In genomic region chr7:123017627-123018026, GRCm38 (mm10) we compare ENCODE assay signal across 8 mouse cellular contexts. TPM values are rescaled to one million over a fixed set of nuclear protein-coding genes. Genes with fewer than 3 reads are reported as not detected.
DNase-seq lines count a peak whose midpoint lies in the region; ATAC-seq and TF ChIP-seq lines count a peak whose summit lies in the region.
"Had no signal": no experiment of that assay in that cellular context is flagged by ENCODE, and none has a peak within 500 bp of the region (broad histone marks: within the 10 kb centered on the region; RNA-seq: fewer than 3 reads in every experiment).

No protein-coding gene starts in this region.

- no peak overlapping the region for H3K27ac ChIP-seq in intestine, postnatal 0 days (ENCODE audit: low read depth, low read length)
- H3K27ac ChIP-seq in intestine, embryonic 15.5 days, result no peak overlapping the region
- no peak overlapping the region for H3K27ac ChIP-seq in ES-E14 (ENCODE audit: insufficient read depth, low read depth, low read length, poor library complexity, severe bottlenecking)
- H3K27ac ChIP-seq in embryonic facial prominence, embryonic 10.5 days (replicated peaks), result no peak overlapping the region
- no peak overlapping the region for H3K27ac ChIP-seq in small intestine, adult 2 months (ENCODE audit: insufficient read depth, low read depth, low read length)
- H3K27ac ChIP-seq: stomach, embryonic 15.5 days had no signal

- no peaks in the 10 kb centered on the region for H3K27me3 ChIP-seq in intestine, postnatal 0 days (replicated peaks; ENCODE audit: control insufficient read depth, insufficient read depth, low read length)
- no peaks in the 10 kb centered on the region for H3K27me3 ChIP-seq in intestine, embryonic 15.5 days (replicated peaks)
- no peaks in the 10 kb centered on the region for H3K27me3 ChIP-seq in embryonic facial prominence, embryonic 10.5 days (replicated peaks; ENCODE audit: low read depth, poor library complexity, severe bottlenecking)
- H3K27me3 ChIP-seq in small intestine, adult 2 months (ENCODE audit: control insufficient read depth, insufficient read depth, low read length), result no peaks in the 10 kb centered on the region
- H3K27me3 ChIP-seq: stomach, embryonic 15.5 days had no signal

- no peak for ATAC-seq in intestine, postnatal 0 days
- ATAC-seq in intestine, embryonic 15.5 days, result no peak

- no peak overlapping the region for H3K4me2 ChIP-seq in intestine, postnatal 0 days (replicated peaks; ENCODE audit: low read depth)
- H3K4me2 ChIP-seq in intestine, embryonic 15.5 days (replicated peaks), result no peak overlapping the region
- H3K4me2 ChIP-seq: stomach, embryonic 15.5 days had no signal

- no peaks in the 10 kb centered on the region for H3K36me3 ChIP-seq in intestine, postnatal 0 days (ENCODE audit: control insufficient read depth, insufficient read depth)
- no peaks in the 10 kb centered on the region for H3K36me3 ChIP-seq in intestine, embryonic 15.5 days
- no peaks in the 10 kb centered on the region for H3K36me3 ChIP-seq in ES-E14 (ENCODE audit: control insufficient read depth, insufficient read depth, low read length, poor library complexity, severe bottlenecking)
- H3K36me3 ChIP-seq in embryonic facial prominence, embryonic 10.5 days (replicated peaks), result no peaks in the 10 kb centered on the region
- H3K36me3 ChIP-seq in small intestine, adult 2 months (ENCODE audit: control insufficient read depth, insufficient read depth, low read length), result no peaks in the 10 kb centered on the region
- H3K36me3 ChIP-seq: stomach, embryonic 15.5 days had no signal

- no peak overlapping the region for H3K4me3 ChIP-seq in intestine, postnatal 0 days (ENCODE audit: low read depth, low read length)
- H3K4me3 ChIP-seq in intestine, embryonic 15.5 days (replicated peaks), result no peak overlapping the region
- H3K4me3 ChIP-seq in ES-E14 (ENCODE audit: insufficient read depth in 1 of 2, low read depth in 1 of 2, low read length in 2 of 2, poor library complexity in 1 of 2, severe bottlenecking in 1 of 2), result no peak overlapping the region
- no peak overlapping the region for H3K4me3 ChIP-seq in embryonic facial prominence, embryonic 10.5 days
- H3K4me3 ChIP-seq in small intestine, adult 2 months (ENCODE audit: low read depth, low read length), result no peak overlapping the region
- H3K4me3 ChIP-seq: stomach, embryonic 15.5 days had no signal

- no peaks in the 10 kb centered on the region for H3K9me3 ChIP-seq in intestine, postnatal 0 days (ENCODE audit: control insufficient read depth)
- no peaks in the 10 kb centered on the region for H3K9me3 ChIP-seq in intestine, embryonic 15.5 days
- H3K9me3 ChIP-seq in ES-E14 (ENCODE audit: control insufficient read depth, insufficient read depth, low read depth, low read length), result no peaks in the 10 kb centered on the region
- peaks cover 5% of the 10 kb centered on the region; the same call in 1 of the 2 replicates for H3K9me3 ChIP-seq in embryonic facial prominence, embryonic 10.5 days
- H3K9me3 ChIP-seq: stomach, embryonic 15.5 days had no signal

- no peak for TF ChIP-seq POLR2A in small intestine, adult 2 months (IDR thresholded peaks at IDR 0.05; ENCODE audit: low read depth, low read length)

- 29% methylated on average over 3 of the region's 3 CpGs for WGBS in intestine, postnatal 0 days
- 32% methylated on average over 3 of the region's 3 CpGs for WGBS in intestine, embryonic 15.5 days
- WGBS in embryonic facial prominence, embryonic 10.5 days, result 31% methylated on average over 3 of the region's 3 CpGs
- 29% methylated on average over 3 of the region's 3 CpGs for WGBS in small intestine, adult 2 months

- intact Hi-C loops in left cerebral cortex, postnatal 25 days (cut with DNase I), result loop anchor here (5.0 kb wide), 2 partner anchors 180 to 450 kb away; no protein-coding TSS in a partner anchor

- no peaks in the 10 kb centered on the region for H3K4me1 ChIP-seq in intestine, postnatal 0 days (replicated peaks; ENCODE audit: control insufficient read depth, insufficient read depth, low read length)
- H3K4me1 ChIP-seq in intestine, embryonic 15.5 days (replicated peaks), result no peaks in the 10 kb centered on the region
- no peaks in the 10 kb centered on the region for H3K4me1 ChIP-seq in ES-E14 (ENCODE audit: control insufficient read depth in 2 of 2, insufficient read depth in 2 of 2, low read length in 2 of 2, poor library complexity in 1 of 2)
- no peaks in the 10 kb centered on the region for H3K4me1 ChIP-seq in embryonic facial prominence, embryonic 10.5 days
- H3K4me1 ChIP-seq in small intestine, adult 2 months (ENCODE audit: control insufficient read depth, insufficient read depth, insufficient read length, low read length), result no peaks in the 10 kb centered on the region
- H3K4me1 ChIP-seq: stomach, embryonic 15.5 days had no signal

- in situ Hi-C loops in ES-E14 (cut with MboI; ENCODE audit: low sequenced_read_pairs in 2 of 2, unreplicated experiment in 2 of 2), result no loop called here

- TF ChIP-seq CTCF in intestine, postnatal 0 days (IDR thresholded peaks at IDR 0.05; ENCODE audit: low read depth), result peak; percentile 79
- peak; percentile 63; the same call in 1 of the 2 replicates for TF ChIP-seq CTCF in small intestine, adult 2 months (IDR thresholded peaks at IDR 0.05; ENCODE audit: extremely low read depth, insufficient read length, insufficient replicate concordance, low read depth, low read length)

- peak; percentile 67 to 70 for DNase-seq in B cell, adult 2 months
- DNase-seq in ES-E14 (ENCODE audit: low read depth, low spot score), result no peak
- peak; percentile 62 for DNase-seq in embryonic facial prominence, embryonic 10.5 days (ENCODE audit: low spot score)
- DNase-seq in left cerebral cortex, postnatal 25 days (ENCODE audit: low spot score in 2 of 2), result no peak

- H3K9ac ChIP-seq in intestine, postnatal 0 days (ENCODE audit: low read depth, low read length), result no peak overlapping the region
- H3K9ac ChIP-seq in intestine, embryonic 15.5 days, result no peak overlapping the region
- no peak overlapping the region for H3K9ac ChIP-seq in ES-E14 (ENCODE audit: insufficient read depth, low read depth, low read length, poor library complexity, severe bottlenecking)
- H3K9ac ChIP-seq: stomach, embryonic 15.5 days had no signal

TF ChIP-seq in ES-E14, 5 proteins besides CTCF, POLR2A, EP300 and RAD21:
- TF ChIP-seq ZC3H11A (IDR thresholded peaks at IDR 0.05; ENCODE audit: borderline replicate concordance, low read depth, low read length) (peak; percentile 54; the same call in 1 of the 2 replicates), CHD2 (IDR thresholded peaks at IDR 0.05; ENCODE audit: low read depth, low read length) (no peak), ZNF384 (IDR thresholded peaks at IDR 0.05; ENCODE audit: low read depth, low read length) (0 out of 2 replicates have a peak, but pooled peaks have one; percentile 39)

RNA-seq across cellular contexts. Expression of gene Rbbp6, which starts 52.1 kb away (rescaled TPM):
- 15.3 and 15.5 TPM in 2 replicates for polyA plus RNA-seq in intestine, postnatal 0 days (2015; fragmentation: Nextera tagmentation; extraction: Ambion mirVana)
- polyA plus RNA-seq in intestine, embryonic 15.5 days (2015; fragmentation: Nextera tagmentation; extraction: Ambion mirVana), result 23.6 and 26.9 TPM in 2 replicates
- 36.8 and 39.8 TPM in 2 replicates for total RNA-seq in ES-E14 (2012; rRNA removed)
- 29.3 and 30.6 TPM in 2 replicates for polyA plus RNA-seq in embryonic facial prominence, embryonic 10.5 days (2016; fragmentation: Nextera tagmentation; extraction: Ambion mirVana)
- 2.0 and 4.6 TPM in 2 replicates for polyA plus RNA-seq in small intestine, adult 2 months (2012; rRNA removed)
- 10 to 100 TPM; 61.4 to 71.6 TPM for total RNA-seq in left cerebral cortex, postnatal 25 days (2021)

Comparison
In these comparisons a context has a peak if more than half of its experiments do, and no peak if none do; other contexts are left out.
1. DNase-seq: peak in B cell, adult 2 months (2 of 2) and embryonic facial prominence, embryonic 10.5 days (single experiment); none in ES-E14 (single experiment) and left cerebral cortex, postnatal 25 days (0 of 2).